Mouse (Mus musculus) T-cell, adult 2 months (primary cell): ENCODE results near the gene Zfp575.

ENCODE experiments used
- DNase-seq: peaks from one replicate; pipeline ENCODE4 v3.0.0; 2022; ENCODE audit warnings: low spot score

Gene Zfp575

GRCm38 (mm10) chr7:24600941-24601597 is 13.6 kb upstream of the Zfp575 start:
- peak; percentile 86 for DNase-seq

- no peak for DNase-seq
Measured at GRCm38 (mm10) chr7:24599211-24600067, 12.0 kb upstream of the Zfp575 start.

- no peak for DNase-seq
Measured at GRCm38 (mm10) chr7:24598121-24598520, 10.7 kb upstream of the Zfp575 start.

GRCm38 (mm10) chr7:24595464-24595863 is 8.0 kb upstream of the Zfp575 start:
- DNase-seq = no peak

GRCm38 (mm10) chr7:24594309-24594803 is 6.9 kb upstream of the Zfp575 start:
- DNase-seq = no peak

GRCm38 (mm10) chr7:24593621-24594308 is 6.3 kb upstream of the Zfp575 start:
- peak; percentile 63 for DNase-seq

GRCm38 (mm10) chr7:24592781-24593180 is 5.3 kb upstream of the Zfp575 start:
- DNase-seq = no peak

- no peak for DNase-seq
Measured at GRCm38 (mm10) chr7:24592163-24592562, 4.7 kb upstream of the Zfp575 start.

GRCm38 (mm10) chr7:24591735-24592134 is 4.3 kb upstream of the Zfp575 start:
- no peak for DNase-seq

GRCm38 (mm10) chr7:24588336-24588735 is 895 bp upstream of the Zfp575 start:
- no peak for DNase-seq

- no peak for DNase-seq
Measured at GRCm38 (mm10) chr7:24586828-24587227, 613 bp downstream of the Zfp575 start.

- DNase-seq = no peak
Measured at GRCm38 (mm10) chr7:24585995-24586394, 1.4 kb downstream of the Zfp575 start.

- no peak for DNase-seq
Measured at GRCm38 (mm10) chr7:24584876-24585275, 2.6 kb downstream of the Zfp575 start.

- DNase-seq = no peak
Measured at GRCm38 (mm10) chr7:24577811-24578210, 9.6 kb downstream of the Zfp575 start.

GRCm38 (mm10) chr7:24574224-24574796 is 13.1 kb downstream of the Zfp575 start:
- DNase-seq = no peak

GRCm38 (mm10) chr7:24572455-24572854 is 15.0 kb downstream of the Zfp575 start:
- no peak for DNase-seq

- no peak for DNase-seq
Measured at GRCm38 (mm10) chr7:24571071-24571470, 16.4 kb downstream of the Zfp575 start.

- no peak for DNase-seq
Measured at GRCm38 (mm10) chr7:24568512-24568911, 18.9 kb downstream of the Zfp575 start.

GRCm38 (mm10) chr7:24566206-24566605 is 21.2 kb downstream of the Zfp575 start:
- DNase-seq = no peak

- no peak for DNase-seq
Measured at GRCm38 (mm10) chr7:24565627-24566026, 21.8 kb downstream of the Zfp575 start.

- DNase-seq = peak; percentile 76
Measured at GRCm38 (mm10) chr7:24564607-24565265, 22.7 kb downstream of the Zfp575 start.

- DNase-seq = no peak
Measured at GRCm38 (mm10) chr7:24563837-24564206, 23.6 kb downstream of the Zfp575 start.
